Mouse (Mus musculus): Measurements from ENCODE around the gene Map1b.

- no peak for TF ChIP-seq EP300 (IDR thresholded peaks at IDR 0.05; ENCODE audit: low read depth)
- no peak for TF ChIP-seq CTCF (IDR thresholded peaks at IDR 0.05; ENCODE audit: low read depth)
Observed at GRCm38 (mm10) chr13:99409216-99409615, 107.1 kb downstream of the Map1b start.
